Mouse (Mus musculus): ENCODE data around the gene Pip4k2c. TPM values are rescaled to one million over a fixed set of nuclear protein-coding genes. Genes with fewer than 3 reads are reported as not detected.

The Pip4k2c gene
- polyA plus RNA-seq, 1 experiment, result 22.2 TPM

GRCm38 (mm10) chr10:127160728-127161127 is 50.7 kb downstream of the Pip4k2c start:
- TF ChIP-seq CTCF (IDR thresholded peaks at IDR 0.05; ENCODE audit: extremely low read depth, insufficient read depth, insufficient read length, insufficient replicate concordance) (no peak), POLR2A (IDR thresholded peaks at IDR 0.05; ENCODE audit: low read depth, low read length) (no peak)
- 56% methylated on average over 3 of the region's 3 CpGs for WGBS
- no peak overlapping the region for H3K27ac ChIP-seq (ENCODE audit: insufficient read depth, low read length)
- DNase-seq (ENCODE audit: low read depth in 1 of 2, low spot score in 2 of 2), result no peak
- no peak overlapping the region for H3K4me3 ChIP-seq (ENCODE audit: extremely low read depth, insufficient read depth, insufficient read length)
- H3K27me3 ChIP-seq (ENCODE audit: control insufficient read depth, insufficient read depth, low read length), result no peaks in the 10 kb centered on the region
- no peaks in the 10 kb centered on the region for H3K36me3 ChIP-seq (ENCODE audit: control insufficient read depth, insufficient read depth, low read length)
- H3K4me1 ChIP-seq (ENCODE audit: control insufficient read depth, insufficient read depth, insufficient read length), result peaks cover 9% of the 10 kb centered on the region; the same call in 1 of the 2 replicates

- H3K4me1 ChIP-seq (ENCODE audit: control insufficient read depth, insufficient read depth, insufficient read length), result peaks cover 9% of the 10 kb centered on the region; the same call in 1 of the 2 replicates
- no peak overlapping the region for H3K4me3 ChIP-seq (ENCODE audit: extremely low read depth, insufficient read depth, insufficient read length)
- DNase-seq (ENCODE audit: low read depth in 1 of 2, low spot score in 2 of 2), result no peak
- TF ChIP-seq CTCF (IDR thresholded peaks at IDR 0.05; ENCODE audit: extremely low read depth, insufficient read depth, insufficient read length, insufficient replicate concordance), result no peak
- no peak for TF ChIP-seq POLR2A (IDR thresholded peaks at IDR 0.05; ENCODE audit: low read depth, low read length)
- H3K27ac ChIP-seq (ENCODE audit: insufficient read depth, low read length), result no peak overlapping the region
- H3K27me3 ChIP-seq (ENCODE audit: control insufficient read depth, insufficient read depth, low read length), result no peaks in the 10 kb centered on the region
- 91% methylated on average over 9 of the region's 9 CpGs for WGBS
- no peaks in the 10 kb centered on the region for H3K36me3 ChIP-seq (ENCODE audit: control insufficient read depth, insufficient read depth, low read length)
Measured at GRCm38 (mm10) chr10:127160081-127160480, 51.3 kb downstream of the Pip4k2c start.

- no peak for DNase-seq (ENCODE audit: low read depth in 1 of 2, low spot score in 2 of 2)
- WGBS, result 72% methylated on average over 3 of the region's 3 CpGs
- Histone ChIP-seq H3K27me3 (ENCODE audit: control insufficient read depth, insufficient read depth, low read length) (no peaks in the 10 kb centered on the region), H3K4me1 (ENCODE audit: control insufficient read depth, insufficient read depth, insufficient read length) (peaks cover 4% of the 10 kb centered on the region; the same call in 1 of the 2 replicates), H3K4me3 (ENCODE audit: extremely low read depth, insufficient read depth, insufficient read length) (no peak overlapping the region), H3K36me3 (ENCODE audit: control insufficient read depth, insufficient read depth, low read length) (no peaks in the 10 kb centered on the region), H3K27ac (ENCODE audit: insufficient read depth, low read length) (no peak overlapping the region)
- TF ChIP-seq POLR2A (IDR thresholded peaks at IDR 0.05; ENCODE audit: low read depth, low read length) (no peak), CTCF (IDR thresholded peaks at IDR 0.05; ENCODE audit: extremely low read depth, insufficient read depth, insufficient read length, insufficient replicate concordance) (no peak)
Measured at GRCm38 (mm10) chr10:127158471-127158870, 52.9 kb downstream of the Pip4k2c start.

GRCm38 (mm10) chr10:127156511-127156910 is 54.9 kb downstream of the Pip4k2c start:
- DNase-seq (ENCODE audit: low read depth in 1 of 2, low spot score in 2 of 2), result no peak
- TF ChIP-seq CTCF (IDR thresholded peaks at IDR 0.05; ENCODE audit: extremely low read depth, insufficient read depth, insufficient read length, insufficient replicate concordance) (no peak), POLR2A (IDR thresholded peaks at IDR 0.05; ENCODE audit: low read depth, low read length) (no peak)
- Histone ChIP-seq H3K4me1 (ENCODE audit: control insufficient read depth, insufficient read depth, insufficient read length) (no peaks in the 10 kb centered on the region), H3K4me3 (ENCODE audit: extremely low read depth, insufficient read depth, insufficient read length) (no peak overlapping the region), H3K36me3 (ENCODE audit: control insufficient read depth, insufficient read depth, low read length) (no peaks in the 10 kb centered on the region), H3K27ac (ENCODE audit: insufficient read depth, low read length) (no peak overlapping the region), H3K27me3 (ENCODE audit: control insufficient read depth, insufficient read depth, low read length) (no peaks in the 10 kb centered on the region)
- WGBS, result 81% methylated on average over 1 of the region's 1 CpGs

GRCm38 (mm10) chr10:127156089-127156488 is 55.3 kb downstream of the Pip4k2c start:
- Histone ChIP-seq H3K4me3 (ENCODE audit: extremely low read depth, insufficient read depth, insufficient read length) (no peak overlapping the region), H3K27ac (ENCODE audit: insufficient read depth, low read length) (no peak overlapping the region), H3K36me3 (ENCODE audit: control insufficient read depth, insufficient read depth, low read length) (no peaks in the 10 kb centered on the region), H3K4me1 (ENCODE audit: control insufficient read depth, insufficient read depth, insufficient read length) (no peaks in the 10 kb centered on the region), H3K27me3 (ENCODE audit: control insufficient read depth, insufficient read depth, low read length) (no peaks in the 10 kb centered on the region)
- no peak for DNase-seq (ENCODE audit: low read depth in 1 of 2, low spot score in 2 of 2)
- WGBS, result 96% methylated on average over 1 of the region's 1 CpGs
- TF ChIP-seq CTCF (IDR thresholded peaks at IDR 0.05; ENCODE audit: extremely low read depth, insufficient read depth, insufficient read length, insufficient replicate concordance) (no peak), POLR2A (IDR thresholded peaks at IDR 0.05; ENCODE audit: low read depth, low read length) (no peak)

- WGBS, result 91% methylated on average over 5 of the region's 5 CpGs
Measured at GRCm38 (mm10) chr10:127154652-127155051, 56.7 kb downstream of the Pip4k2c start.

GRCm38 (mm10) chr10:127154241-127154640 is 57.1 kb downstream of the Pip4k2c start:
- Histone ChIP-seq H3K27ac (ENCODE audit: insufficient read depth, low read length) (no peak overlapping the region), H3K4me1 (ENCODE audit: control insufficient read depth, insufficient read depth, insufficient read length) (no peaks in the 10 kb centered on the region), H3K36me3 (ENCODE audit: control insufficient read depth, insufficient read depth, low read length) (no peaks in the 10 kb centered on the region), H3K27me3 (ENCODE audit: control insufficient read depth, insufficient read depth, low read length) (no peaks in the 10 kb centered on the region), H3K4me3 (ENCODE audit: extremely low read depth, insufficient read depth, insufficient read length) (no peak overlapping the region)
- WGBS, result 94% methylated on average over 2 of the region's 2 CpGs
- DNase-seq (ENCODE audit: low read depth in 1 of 2, low spot score in 2 of 2), result no peak
- TF ChIP-seq CTCF (IDR thresholded peaks at IDR 0.05; ENCODE audit: extremely low read depth, insufficient read depth, insufficient read length, insufficient replicate concordance) (no peak), POLR2A (IDR thresholded peaks at IDR 0.05; ENCODE audit: low read depth, low read length) (no peak)

More at GRCm38 (mm10) chr10:127154652-127155051, 56.7 kb downstream of the Pip4k2c start:
- Histone ChIP-seq H3K4me1 (ENCODE audit: control insufficient read depth, insufficient read depth, insufficient read length) (no peaks in the 10 kb centered on the region), H3K27ac (ENCODE audit: insufficient read depth, low read length) (no peak overlapping the region), H3K4me3 (ENCODE audit: extremely low read depth, insufficient read depth, insufficient read length) (no peak overlapping the region), H3K36me3 (ENCODE audit: control insufficient read depth, insufficient read depth, low read length) (no peaks in the 10 kb centered on the region), H3K27me3 (ENCODE audit: control insufficient read depth, insufficient read depth, low read length) (no peaks in the 10 kb centered on the region)
- no peak for DNase-seq (ENCODE audit: low read depth in 1 of 2, low spot score in 2 of 2)
- no peak for TF ChIP-seq CTCF (IDR thresholded peaks at IDR 0.05; ENCODE audit: extremely low read depth, insufficient read depth, insufficient read length, insufficient replicate concordance)
- no peak for TF ChIP-seq POLR2A (IDR thresholded peaks at IDR 0.05; ENCODE audit: low read depth, low read length)
